Mouse (Mus musculus) gastrocnemius, adult 18-20 months (tissue): ENCODE data around the gene Olfr1061. TPM values are rescaled to one million over a fixed set of nuclear protein-coding genes. Genes with fewer than 3 reads are reported as not detected.
"Not testable (repeated sequence)": the region's sequence is repeated elsewhere in the genome, so short reads cannot be mapped to it uniquely, and the experiment has no call there.

Source experiments
- DNase-seq: peaks from one replicate; pipeline ENCODE4 v3.0.0; 2021; ENCODE audit warnings: low spot score
- long read RNA-seq, 2 experiments: library from polyadenylated mRNA; stranded (forward); transcript quantifications; one replicate each; pipeline ENCODE4 v2.0.0; 2021
- total RNA-seq, 2 experiments: library from RNA; stranded (reverse); gene quantifications; 2 replicates each; pipeline ENCODE4 v1.2.3; 2021

Gene Olfr1061
- not detected for total RNA-seq
- long read RNA-seq, experiment 1 = 0 reads
- long read RNA-seq, experiment 2 = 0 reads

DNA sequence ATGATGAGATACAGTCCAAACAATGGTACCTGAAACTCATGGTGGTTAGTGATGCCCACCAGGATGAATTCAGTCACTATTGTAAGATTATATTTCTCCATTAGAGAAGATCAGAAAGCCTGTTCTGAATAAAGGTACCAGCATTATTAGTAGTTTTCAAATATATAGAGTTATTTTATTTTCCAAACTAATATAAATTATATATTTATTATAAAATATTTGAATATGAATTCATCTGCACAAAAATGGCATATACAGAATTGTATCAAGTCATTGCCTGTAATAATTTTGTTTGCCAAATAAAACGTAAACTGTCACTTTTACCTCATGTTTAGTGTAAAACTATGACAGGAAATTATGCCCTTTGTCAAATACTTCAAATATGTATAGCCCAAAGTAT lies at the start of gene Olfr1061:
Olfr1061 (minus strand) TSS at position 101 of the 400 bp plus-strand sequence.
- no peak for DNase-seq

- DNase-seq = no peak
These were observed 46.6 kb upstream of the Olfr1061 start for GRCm38 (mm10) chr2:86460434-86460833.

GRCm38 (mm10) chr2:86456169-86456568 lies 42.3 kb upstream of the Olfr1061 start, which contains the start of gene Olfr1066:
Gene Olfr1066, minus strand, starts transcription at chr2:86456269.
- DNase-seq = no peak

GRCm38 (mm10) chr2:86450491-86450890 lies 36.6 kb upstream of the Olfr1061 start, which contains the start of gene Olfr1065:
Gene Olfr1065, minus strand, starts transcription at chr2:86450591.
- DNase-seq = not testable (repeated sequence)

- not testable (repeated sequence) for DNase-seq
These were observed 28.3 kb upstream of the Olfr1061 start for GRCm38 (mm10) chr2:86442101-86442500.

DNA sequence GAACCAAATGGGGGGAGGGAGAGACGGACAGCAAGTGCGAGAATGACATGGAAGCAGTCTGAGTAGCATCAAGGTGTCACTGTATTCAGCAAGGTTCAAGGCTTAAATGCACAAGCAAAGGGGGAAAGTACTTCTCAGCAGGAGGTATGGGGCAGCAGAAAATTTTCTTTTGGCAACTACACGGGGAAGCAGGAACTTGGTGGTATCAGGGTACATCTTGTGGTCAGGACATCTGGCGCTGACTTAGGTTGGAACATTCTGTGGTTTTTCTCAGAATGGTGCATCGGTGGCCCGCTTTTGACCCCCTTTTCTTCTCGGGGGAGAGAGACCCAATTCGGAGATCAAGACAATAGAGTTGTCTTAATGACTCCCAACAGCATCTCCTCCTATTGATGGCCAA lies 14.7 kb upstream of the Olfr1061 start:
- not testable (repeated sequence) for DNase-seq

GRCm38 (mm10) chr2:86426649-86427048 lies 12.8 kb upstream of the Olfr1061 start, which contains the start of gene Olfr1062:
Gene Olfr1062, minus strand, starts transcription at chr2:86426749.
- DNase-seq = not testable (repeated sequence)

DNA sequence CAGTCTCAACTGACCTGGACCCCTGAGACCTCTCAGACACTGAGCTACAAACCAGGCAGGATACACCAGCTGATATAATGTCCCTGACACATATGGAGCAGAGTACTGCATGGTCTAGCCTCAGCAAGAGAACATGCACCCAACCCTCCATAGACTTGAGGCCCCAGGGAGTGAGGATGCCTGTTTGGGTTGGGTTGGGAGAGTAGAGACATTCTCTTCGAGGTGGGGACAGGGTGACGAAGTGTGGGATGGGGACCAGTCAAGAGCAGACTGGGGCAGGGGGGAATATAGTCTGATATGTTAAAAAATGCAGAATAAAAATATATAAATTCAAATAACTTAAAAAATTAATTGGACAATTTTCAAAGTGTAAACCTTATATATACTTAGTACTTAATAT lies 18.7 kb downstream of the Olfr1061 start:
- no peak for DNase-seq

GRCm38 (mm10) chr2:86388461-86388860 lies 25.4 kb downstream of the Olfr1061 start, which contains the start of gene Olfr1058:
Gene Olfr1058, minus strand, starts transcription at chr2:86388561.
- DNase-seq = not testable (repeated sequence)

GRCm38 (mm10) chr2:86378293-86378692 lies 35.6 kb downstream of the Olfr1061 start, which contains the start of gene Olfr1057:
Gene Olfr1057, minus strand, starts transcription at chr2:86378393.
- DNase-seq = no peak

- DNase-seq = not testable (repeated sequence)
These were observed 47.5 kb downstream of the Olfr1061 start for GRCm38 (mm10) chr2:86366342-86366741.

Other genes with a start within 250 kb of the Olfr1061 start
- not detected for gene Olfr1043, start 246.5 kb downstream of the Olfr1061 start, total RNA-seq
- not detected for gene Olfr1044, start 236.2 kb downstream of the Olfr1061 start, total RNA-seq
- gene Olfr52, start 228.4 kb downstream of the Olfr1061 start, total RNA-seq = not detected
- not detected for gene Olfr1045, start 211.0 kb downstream of the Olfr1061 start, total RNA-seq
- not detected for gene Olfr1046, start 194.7 kb downstream of the Olfr1061 start, total RNA-seq
- gene Olfr1047, start 182.6 kb downstream of the Olfr1061 start, total RNA-seq = not detected
- not detected for gene Olfr1048, start 173.8 kb downstream of the Olfr1061 start, total RNA-seq
- not detected for gene Olfr1049, start 155.7 kb downstream of the Olfr1061 start, total RNA-seq
- gene Olfr1051, start 135.0 kb downstream of the Olfr1061 start, total RNA-seq = not detected
- not detected for gene Olfr1052, start 121.6 kb downstream of the Olfr1061 start, total RNA-seq
- not detected for gene Olfr1053, start 98.8 kb downstream of the Olfr1061 start, total RNA-seq
- gene Olfr1054, start 78.6 kb downstream of the Olfr1061 start, total RNA-seq = not detected
- gene Olfr1055, start 63.8 kb downstream of the Olfr1061 start, total RNA-seq = not detected
- not detected for gene Olfr1056, start 51.6 kb downstream of the Olfr1061 start, total RNA-seq
- not detected for gene Olfr1057, start 35.7 kb downstream of the Olfr1061 start, total RNA-seq
- gene Olfr1058, start 25.5 kb downstream of the Olfr1061 start, total RNA-seq = not detected
- not detected for gene Olfr1062, start 12.7 kb upstream of the Olfr1061 start, total RNA-seq
- not detected for gene Olfr1065, start 36.5 kb upstream of the Olfr1061 start, total RNA-seq
- gene Olfr1066, start 42.2 kb upstream of the Olfr1061 start, total RNA-seq = not detected
- gene Olfr228, start 73.3 kb upstream of the Olfr1061 start, total RNA-seq = not detected
- gene Olfr1076, start 94.4 kb upstream of the Olfr1061 start, total RNA-seq = not detected
- gene Olfr1079, start 128.4 kb upstream of the Olfr1061 start, total RNA-seq = not detected
- not detected for gene Olfr1080, start 144.2 kb upstream of the Olfr1061 start, total RNA-seq
- not detected for gene Olfr1082, start 184.9 kb upstream of the Olfr1061 start, total RNA-seq
- gene Olfr1084, start 225.7 kb upstream of the Olfr1061 start, total RNA-seq = not detected
- not detected for gene Olfr1085, start 248.0 kb upstream of the Olfr1061 start, total RNA-seq